Mouse (Mus musculus): ENCODE measurements around the gene Rassf3. TPM values are rescaled to one million over a fixed set of nuclear protein-coding genes. Genes with fewer than 3 reads are reported as not detected.

Rassf3 gene
- polyA plus RNA-seq, 1 experiment from 2014 or later = 13.5 TPM

- WGBS = 45% methylated on average over 16 of the region's 16 CpGs
- Histone ChIP-seq H3K4me2 (replicated peaks) (peak overlapping the region; percentile 12; the same call in 1 of the 2 replicates), H3K27ac (peak overlapping the region; percentile 33; the same call in 1 of the 2 replicates), H3K4me3 (no peak overlapping the region), H3K36me3 (no peaks in the 10 kb centered on the region), H3K9me3 (no peaks in the 10 kb centered on the region), H3K9ac (no peak overlapping the region), H3K4me1 (peaks cover 50% of the 10 kb centered on the region), H3K27me3 (replicated peaks) (no peaks in the 10 kb centered on the region)
- ATAC-seq (ENCODE audit: low FRiP score, low read depth) = peak; percentile 25
Measured at GRCm38 (mm10) chr10:121423541-121424349, 52.4 kb downstream of the Rassf3 start.

- Histone ChIP-seq H3K4me2 (replicated peaks) (no peak overlapping the region), H3K4me1 (peaks cover 48% of the 10 kb centered on the region), H3K36me3 (no peaks in the 10 kb centered on the region), H3K27me3 (replicated peaks) (no peaks in the 10 kb centered on the region), H3K27ac (no peak overlapping the region), H3K9ac (no peak overlapping the region), H3K9me3 (no peaks in the 10 kb centered on the region), H3K4me3 (no peak overlapping the region)
- ATAC-seq (ENCODE audit: low FRiP score, low read depth) = no peak
- WGBS = 94% methylated on average over 6 of the region's 6 CpGs
Measured at GRCm38 (mm10) chr10:121422294-121422693, 53.9 kb downstream of the Rassf3 start.

- Histone ChIP-seq H3K27me3 (replicated peaks) (no peaks in the 10 kb centered on the region), H3K9me3 (no peaks in the 10 kb centered on the region), H3K4me2 (replicated peaks) (no peak overlapping the region), H3K27ac (no peak overlapping the region), H3K36me3 (no peaks in the 10 kb centered on the region), H3K9ac (no peak overlapping the region), H3K4me1 (peaks cover 49% of the 10 kb centered on the region), H3K4me3 (no peak overlapping the region)
- 91% methylated on average over 11 of the region's 11 CpGs for WGBS
- no peak for ATAC-seq (ENCODE audit: low FRiP score, low read depth)
Measured at GRCm38 (mm10) chr10:121421657-121422290, 54.4 kb downstream of the Rassf3 start.

GRCm38 (mm10) chr10:121421023-121421422 is 55.1 kb downstream of the Rassf3 start:
- WGBS = 48% methylated on average over 9 of the region's 9 CpGs

GRCm38 (mm10) chr10:121419640-121420470 is 56.3 kb downstream of the Rassf3 start:
- Histone ChIP-seq H3K9ac (no peak overlapping the region), H3K27me3 (replicated peaks) (no peaks in the 10 kb centered on the region), H3K4me3 (no peak overlapping the region), H3K36me3 (0 out of 2 replicates have a peak, but pooled peaks cover 3% of the 10 kb centered on the region), H3K4me1 (peaks cover 53% of the 10 kb centered on the region), H3K27ac (no peak overlapping the region), H3K9me3 (no peaks in the 10 kb centered on the region), H3K4me2 (replicated peaks) (peak overlapping the region; percentile 20; the same call in 1 of the 2 replicates)
- 46% methylated on average over 22 of the region's 22 CpGs for WGBS
- ATAC-seq (ENCODE audit: low FRiP score, low read depth) = peak; percentile 69

More at GRCm38 (mm10) chr10:121421023-121421422, 55.1 kb downstream of the Rassf3 start:
- H3K4me2 ChIP-seq (replicated peaks) = no peak overlapping the region
- no peaks in the 10 kb centered on the region for H3K36me3 ChIP-seq
- no peaks in the 10 kb centered on the region for H3K27me3 ChIP-seq (replicated peaks)
- no peak overlapping the region for H3K9ac ChIP-seq
- no peak overlapping the region for H3K27ac ChIP-seq
- no peaks in the 10 kb centered on the region for H3K9me3 ChIP-seq
- H3K4me3 ChIP-seq = no peak overlapping the region
- peaks cover 53% of the 10 kb centered on the region for H3K4me1 ChIP-seq
- no peak for ATAC-seq (ENCODE audit: low FRiP score, low read depth)

- Histone ChIP-seq H3K4me3 (no peak overlapping the region), H3K9me3 (no peaks in the 10 kb centered on the region), H3K27ac (no peak overlapping the region), H3K4me2 (replicated peaks) (no peak overlapping the region), H3K4me1 (peaks cover 48% of the 10 kb centered on the region), H3K36me3 (0 out of 2 replicates have a peak, but pooled peaks cover 3% of the 10 kb centered on the region), H3K9ac (no peak overlapping the region), H3K27me3 (replicated peaks) (no peaks in the 10 kb centered on the region)
- ATAC-seq (ENCODE audit: low FRiP score, low read depth) = no peak
- 85% methylated on average over 14 of the region's 14 CpGs for WGBS
Measured at GRCm38 (mm10) chr10:121418835-121419234, 57.3 kb downstream of the Rassf3 start.

GRCm38 (mm10) chr10:121414127-121414526 is 62.0 kb downstream of the Rassf3 start:
- ATAC-seq (ENCODE audit: low FRiP score, low read depth) = no peak
- Histone ChIP-seq H3K36me3 (0 out of 2 replicates have a peak, but pooled peaks cover 11% of the 10 kb centered on the region), H3K4me2 (replicated peaks) (no peak overlapping the region), H3K27ac (no peak overlapping the region), H3K27me3 (replicated peaks) (no peaks in the 10 kb centered on the region), H3K4me3 (no peak overlapping the region), H3K4me1 (peaks cover 12% of the 10 kb centered on the region), H3K9ac (no peak overlapping the region), H3K9me3 (no peaks in the 10 kb centered on the region)
- WGBS = 78% methylated on average over 13 of the region's 13 CpGs

- WGBS = 88% methylated on average over 17 of the region's 17 CpGs
- no peak for ATAC-seq (ENCODE audit: low FRiP score, low read depth)
Measured at GRCm38 (mm10) chr10:121412824-121413223, 63.3 kb downstream of the Rassf3 start.

GRCm38 (mm10) chr10:121411721-121412455 is 64.3 kb downstream of the Rassf3 start:
- H3K9ac ChIP-seq = no peak overlapping the region
- H3K36me3 ChIP-seq = 0 out of 2 replicates have a peak, but pooled peaks cover 11% of the 10 kb centered on the region
- ATAC-seq (ENCODE audit: low FRiP score, low read depth) = no peak
- no peaks in the 10 kb centered on the region for H3K9me3 ChIP-seq
- H3K4me2 ChIP-seq (replicated peaks) = no peak overlapping the region
- no peaks in the 10 kb centered on the region for H3K27me3 ChIP-seq (replicated peaks)
- H3K27ac ChIP-seq = no peak overlapping the region
- H3K4me3 ChIP-seq = no peak overlapping the region
- 87% methylated on average over 11 of the region's 11 CpGs for WGBS
- H3K4me1 ChIP-seq = peaks cover 5% of the 10 kb centered on the region

More at GRCm38 (mm10) chr10:121412824-121413223, 63.3 kb downstream of the Rassf3 start:
- Histone ChIP-seq H3K27me3 (replicated peaks) (no peaks in the 10 kb centered on the region), H3K36me3 (0 out of 2 replicates have a peak, but pooled peaks cover 11% of the 10 kb centered on the region), H3K4me3 (no peak overlapping the region), H3K4me1 (peaks cover 5% of the 10 kb centered on the region), H3K27ac (no peak overlapping the region), H3K4me2 (replicated peaks) (no peak overlapping the region), H3K9ac (no peak overlapping the region), H3K9me3 (no peaks in the 10 kb centered on the region)

- 0 out of 2 replicates have a peak, but pooled peaks cover 9% of the 10 kb centered on the region for H3K36me3 ChIP-seq
- H3K4me1 ChIP-seq = no peaks in the 10 kb centered on the region
- H3K27me3 ChIP-seq (replicated peaks) = no peaks in the 10 kb centered on the region
- no peak overlapping the region for H3K4me3 ChIP-seq
- no peak overlapping the region for H3K27ac ChIP-seq
- ATAC-seq (ENCODE audit: low FRiP score, low read depth) = no peak
- no peaks in the 10 kb centered on the region for H3K9me3 ChIP-seq
- H3K4me2 ChIP-seq (replicated peaks) = no peak overlapping the region
- H3K9ac ChIP-seq = no peak overlapping the region
- 72% methylated on average over 7 of the region's 7 CpGs for WGBS
Measured at GRCm38 (mm10) chr10:121409717-121410116, 66.4 kb downstream of the Rassf3 start.

- Histone ChIP-seq H3K9ac (no peak overlapping the region), H3K36me3 (no peaks in the 10 kb centered on the region), H3K4me1 (no peaks in the 10 kb centered on the region), H3K4me3 (no peak overlapping the region), H3K9me3 (no peaks in the 10 kb centered on the region), H3K27me3 (replicated peaks) (no peaks in the 10 kb centered on the region), H3K4me2 (replicated peaks) (no peak overlapping the region), H3K27ac (no peak overlapping the region)
- ATAC-seq (ENCODE audit: low FRiP score, low read depth) = no peak
- WGBS = 53% methylated on average over 6 of the region's 9 CpGs
Measured at GRCm38 (mm10) chr10:121403946-121404345, 72.2 kb downstream of the Rassf3 start.

All from neural tube, embryonic 12.5 days (tissue).